Mouse (Mus musculus) hindlimb bud, embryonic 11.5 days (tissue): ENCODE results near the gene Gfod1.
A peak's percentile ranks its signal among the peaks of the same experiment; 100 is the strongest.

Experiments
- DNase-seq: peaks from one replicate; pipeline ENCODE4 v3.0.0-alpha.2; 2012; ENCODE audit warnings: low read depth, low spot score; ENCODE audit errors: extremely low spot score

Gfod1 gene

GRCm38 (mm10) chr13:43266333-43266732, 37.6 kb downstream of the Gfod1 start:
- no peak for DNase-seq

- DNase-seq = no peak
Observed at GRCm38 (mm10) chr13:43265116-43265515, 38.9 kb downstream of the Gfod1 start.

GRCm38 (mm10) chr13:43263646-43264045, 40.3 kb downstream of the Gfod1 start:
- DNase-seq = no peak

- no peak for DNase-seq
Observed at GRCm38 (mm10) chr13:43262114-43262739, 41.7 kb downstream of the Gfod1 start.

- DNase-seq = no peak
Observed at GRCm38 (mm10) chr13:43261287-43261686, 42.7 kb downstream of the Gfod1 start.

GRCm38 (mm10) chr13:43260731-43261130, 43.2 kb downstream of the Gfod1 start:
- DNase-seq = no peak

- no peak for DNase-seq
Observed at GRCm38 (mm10) chr13:43256447-43256846, 47.5 kb downstream of the Gfod1 start.

- DNase-seq = no peak
Observed at GRCm38 (mm10) chr13:43253526-43253925, 50.4 kb downstream of the Gfod1 start.

GRCm38 (mm10) chr13:43252105-43252790, 51.7 kb downstream of the Gfod1 start:
- DNase-seq = no peak

- DNase-seq = no peak
Observed at GRCm38 (mm10) chr13:43251391-43251790, 52.6 kb downstream of the Gfod1 start.

GRCm38 (mm10) chr13:43250653-43251052, 53.3 kb downstream of the Gfod1 start:
- DNase-seq = no peak

GRCm38 (mm10) chr13:43250106-43250505, 53.9 kb downstream of the Gfod1 start:
- DNase-seq = no peak

GRCm38 (mm10) chr13:43248381-43248780, 55.6 kb downstream of the Gfod1 start:
- DNase-seq = no peak

- DNase-seq = no peak
Observed at GRCm38 (mm10) chr13:43246876-43247275, 57.1 kb downstream of the Gfod1 start.

- peak; percentile 22 for DNase-seq
Observed at GRCm38 (mm10) chr13:43243793-43244192, 60.2 kb downstream of the Gfod1 start.

- no peak for DNase-seq
Observed at GRCm38 (mm10) chr13:43243240-43243639, 60.7 kb downstream of the Gfod1 start.

GRCm38 (mm10) chr13:43241750-43242149, 62.2 kb downstream of the Gfod1 start:
- DNase-seq = no peak

- no peak for DNase-seq
Observed at GRCm38 (mm10) chr13:43241069-43241468, 62.9 kb downstream of the Gfod1 start.

- no peak for DNase-seq
Observed at GRCm38 (mm10) chr13:43239790-43240216, 64.2 kb downstream of the Gfod1 start.

- DNase-seq = no peak
Observed at GRCm38 (mm10) chr13:43236630-43237029, 67.3 kb downstream of the Gfod1 start.

GRCm38 (mm10) chr13:43235982-43236381, 68.0 kb downstream of the Gfod1 start:
- DNase-seq = no peak

- DNase-seq = no peak
Observed at GRCm38 (mm10) chr13:43235586-43235910, 68.4 kb downstream of the Gfod1 start.
